Mouse (Mus musculus): Measurements from ENCODE around the gene Plk5. TPM values are rescaled to one million over a fixed set of nuclear protein-coding genes. Genes with fewer than 3 reads are reported as not detected.
"Not testable (repeated sequence)": the region's sequence is repeated elsewhere in the genome, so short reads cannot be mapped to it uniquely, and the experiment has no call there.

The Plk5 gene
- polyA plus RNA-seq, 1 experiment from 2014 or later, result 0.48 TPM

- H3K9me3 ChIP-seq (replicated peaks), result no peaks in the 10 kb centered on the region
- whole genome bisulfite sequencing, result 23% methylated on average over 19 of the region's 19 CpGs
- DNase-seq (ENCODE audit: low spot score), result peak; percentile 95
- peaks cover 4% of the 10 kb centered on the region; the same call in 1 of the 2 replicates for H3K36me3 ChIP-seq
- peak overlapping the region; percentile 16; the same call in 1 of the 2 replicates for H3K4me3 ChIP-seq
- H3K27ac ChIP-seq, result no peak overlapping the region
- peaks cover 82% of the 10 kb centered on the region for H3K27me3 ChIP-seq (ENCODE audit: low read depth, poor library complexity, severe bottlenecking)
- peaks cover 49% of the 10 kb centered on the region for H3K4me1 ChIP-seq
These were observed 16.1 kb upstream of the Plk5 start for GRCm38 (mm10) chr10:80339941-80340750.

DNA sequence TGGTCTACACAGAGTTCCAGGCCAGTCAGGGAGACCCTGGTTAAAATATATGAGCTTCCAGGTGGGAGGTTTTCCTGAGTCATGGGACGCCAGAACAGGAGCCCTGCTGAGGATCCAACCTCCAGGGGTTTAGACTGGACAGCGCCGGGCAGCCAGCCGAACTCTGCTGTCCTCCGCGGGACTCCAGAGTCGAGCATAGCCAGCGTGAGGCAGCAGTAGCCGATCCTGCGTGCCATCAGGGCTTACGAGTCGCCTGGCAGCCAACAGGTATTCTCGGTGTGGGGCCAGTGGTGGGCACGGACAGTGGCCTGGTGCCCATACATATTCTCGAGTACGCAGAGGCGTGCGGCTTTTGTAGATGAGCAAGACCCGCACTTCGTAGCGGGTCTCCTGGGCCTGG is 15.2 kb upstream of the Plk5 start:
- Histone ChIP-seq H3K4me3 (peak overlapping the region; percentile 44; the same call in 1 of the 2 replicates), H3K27me3 (ENCODE audit: low read depth, poor library complexity, severe bottlenecking) (peaks cover 82% of the 10 kb centered on the region), H3K36me3 (no peaks in the 10 kb centered on the region), H3K4me1 (peaks cover 53% of the 10 kb centered on the region), H3K27ac (no peak overlapping the region), H3K9me3 (replicated peaks) (no peaks in the 10 kb centered on the region)
- 15% methylated on average over 21 of the region's 21 CpGs for WGBS
- no peak for DNase-seq (ENCODE audit: low spot score)

GRCm38 (mm10) chr10:80341491-80342304 is 14.6 kb upstream of the Plk5 start:
- no peaks in the 10 kb centered on the region for H3K36me3 ChIP-seq
- peaks cover 83% of the 10 kb centered on the region for H3K27me3 ChIP-seq (ENCODE audit: low read depth, poor library complexity, severe bottlenecking)
- peak overlapping the region; percentile 44 for H3K4me3 ChIP-seq
- DNase-seq (ENCODE audit: low spot score), result no peak
- no peaks in the 10 kb centered on the region for H3K9me3 ChIP-seq (replicated peaks)
- peaks cover 48% of the 10 kb centered on the region for H3K4me1 ChIP-seq
- WGBS, result 4% methylated on average over 47 of the region's 47 CpGs
- 0 out of 2 replicates have a peak overlapping the region, but pooled peaks have one; percentile 12 for H3K27ac ChIP-seq

- Histone ChIP-seq H3K4me3 (peak overlapping the region; percentile 44), H3K27ac (no peak overlapping the region), H3K4me1 (peaks cover 47% of the 10 kb centered on the region), H3K9me3 (replicated peaks) (no peaks in the 10 kb centered on the region), H3K27me3 (ENCODE audit: low read depth, poor library complexity, severe bottlenecking) (peaks cover 86% of the 10 kb centered on the region), H3K36me3 (no peaks in the 10 kb centered on the region)
- no peak for DNase-seq (ENCODE audit: low spot score)
- under 1% methylated on average over 26 of the region's 26 CpGs for WGBS
These were observed 13.9 kb upstream of the Plk5 start for GRCm38 (mm10) chr10:80342305-80342748.

DNA sequence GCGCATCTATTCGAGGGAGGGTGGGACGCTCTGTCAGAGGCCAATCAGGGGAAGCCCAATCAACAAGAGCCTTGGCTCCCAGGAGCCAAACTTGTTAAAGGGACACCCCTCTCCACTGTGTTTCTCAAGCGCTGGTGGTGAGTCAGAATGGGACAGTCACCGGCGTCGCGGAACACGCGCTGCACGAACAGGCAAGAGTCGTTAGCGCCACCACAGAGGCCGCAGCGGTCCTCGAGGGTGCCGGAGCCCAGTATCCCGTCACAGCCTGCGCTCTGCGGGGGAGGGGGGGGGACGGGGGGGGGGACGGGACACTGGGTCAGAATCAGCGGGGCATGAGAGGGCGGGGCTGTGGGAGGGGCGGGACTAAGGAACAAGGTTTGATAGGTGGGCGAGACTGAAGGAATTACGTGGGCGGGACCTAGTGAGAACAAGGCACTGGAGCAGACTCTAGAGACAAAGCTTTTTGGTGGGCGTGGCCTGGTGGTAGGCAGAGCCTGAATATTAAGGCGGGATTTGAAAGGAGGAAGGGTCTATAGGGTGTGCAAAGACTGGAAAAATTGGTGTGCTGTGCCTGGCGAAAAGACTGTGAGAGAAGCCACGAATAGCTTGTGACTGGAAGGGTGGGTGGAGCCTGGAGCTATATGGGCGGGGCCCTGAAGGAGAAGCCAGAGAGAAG is 13.4 kb upstream of the Plk5 start:
- Histone ChIP-seq H3K27ac (no peak overlapping the region), H3K36me3 (no peaks in the 10 kb centered on the region), H3K27me3 (ENCODE audit: low read depth, poor library complexity, severe bottlenecking) (peaks cover 92% of the 10 kb centered on the region), H3K4me1 (peaks cover 49% of the 10 kb centered on the region), H3K4me3 (peak overlapping the region; percentile 44), H3K9me3 (replicated peaks) (no peaks in the 10 kb centered on the region)
- peak; percentile 66 for DNase-seq (ENCODE audit: low spot score)
- under 1% methylated on average over 22 of the region's 33 CpGs for WGBS

DNA sequence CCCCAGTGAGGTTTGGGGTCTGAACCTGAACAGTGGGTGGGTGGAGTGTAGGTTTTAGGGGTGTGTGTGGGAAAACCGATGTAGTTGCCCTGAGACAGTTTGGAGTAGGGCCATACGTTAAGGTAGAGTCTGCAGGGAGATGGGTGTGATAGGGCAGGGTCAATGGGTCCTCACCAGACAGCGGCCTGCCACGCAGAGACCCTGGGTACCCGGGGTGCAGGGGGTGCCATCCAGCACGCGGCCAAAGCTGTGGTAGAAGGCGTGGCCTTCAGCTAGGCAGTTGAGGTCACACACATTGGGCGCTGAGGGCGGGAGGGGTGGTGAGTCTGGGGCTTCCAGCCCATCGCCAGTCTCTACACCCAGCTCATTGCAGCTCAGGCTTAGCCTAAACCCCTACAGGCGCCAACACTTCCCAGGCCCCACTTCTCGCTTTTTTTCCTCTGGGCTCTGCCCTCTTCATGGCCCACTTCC is 12.8 kb upstream of the Plk5 start:
- 25% methylated on average over 13 of the region's 13 CpGs for WGBS
- Histone ChIP-seq H3K4me1 (peaks cover 54% of the 10 kb centered on the region), H3K27me3 (ENCODE audit: low read depth, poor library complexity, severe bottlenecking) (peaks cover 94% of the 10 kb centered on the region), H3K4me3 (peak overlapping the region; percentile 44), H3K9me3 (replicated peaks) (no peaks in the 10 kb centered on the region), H3K36me3 (0 out of 2 replicates have a peak, but pooled peaks cover under 1% of the 10 kb centered on the region), H3K27ac (no peak overlapping the region)
- no peak for DNase-seq (ENCODE audit: low spot score)

- Histone ChIP-seq H3K4me1 (peaks cover 62% of the 10 kb centered on the region), H3K27me3 (ENCODE audit: low read depth, poor library complexity, severe bottlenecking) (peaks cover 99% of the 10 kb centered on the region), H3K9me3 (replicated peaks) (no peaks in the 10 kb centered on the region), H3K27ac (no peak overlapping the region), H3K36me3 (0 out of 2 replicates have a peak, but pooled peaks cover 2% of the 10 kb centered on the region), H3K4me3 (no peak overlapping the region)
- DNase-seq (ENCODE audit: low spot score), result no peak
- WGBS, result 42% methylated on average over 9 of the region's 9 CpGs
These were observed 12.1 kb upstream of the Plk5 start for GRCm38 (mm10) chr10:80344131-80344661.

- Histone ChIP-seq H3K4me1 (peaks cover 61% of the 10 kb centered on the region), H3K4me3 (0 out of 2 replicates have a peak overlapping the region, but pooled peaks have one; percentile 19), H3K9me3 (replicated peaks) (no peaks in the 10 kb centered on the region)
These were observed 11.1 kb upstream of the Plk5 start for GRCm38 (mm10) chr10:80345122-80345521.

DNA sequence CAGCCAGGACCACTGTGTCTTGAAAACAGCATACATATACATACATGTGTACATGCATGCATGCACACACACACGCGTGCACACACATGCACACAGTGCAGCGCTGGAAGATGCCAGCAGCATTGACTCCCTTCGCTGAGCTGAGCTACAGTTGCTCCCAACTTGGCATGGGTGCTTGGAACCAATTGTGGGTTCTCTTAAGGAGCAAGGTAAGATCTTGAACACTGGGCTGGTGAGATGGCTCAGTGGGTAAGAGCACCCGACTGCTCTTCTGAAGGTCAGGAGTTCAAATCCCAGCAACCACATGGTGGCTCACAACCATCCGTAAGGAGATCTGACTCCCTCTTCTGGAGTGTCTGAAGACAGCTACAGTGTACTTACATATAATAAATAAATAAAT is 10.3 kb upstream of the Plk5 start:
- H3K4me1 ChIP-seq, result peaks cover 55% of the 10 kb centered on the region
- 72% methylated on average over 6 of the region's 6 CpGs for WGBS
- not testable (repeated sequence) for H3K4me3 ChIP-seq

More at GRCm38 (mm10) chr10:80345122-80345521, 11.1 kb upstream of the Plk5 start:
- peaks cover 100% of the 10 kb centered on the region for H3K27me3 ChIP-seq (ENCODE audit: low read depth, poor library complexity, severe bottlenecking)
- WGBS, result under 1% methylated on average over 16 of the region's 16 CpGs
- peak overlapping the region; percentile 10; the same call in 1 of the 2 replicates for H3K27ac ChIP-seq
- no peak for DNase-seq (ENCODE audit: low spot score)
- 0 out of 2 replicates have a peak, but pooled peaks cover 2% of the 10 kb centered on the region for H3K36me3 ChIP-seq

GRCm38 (mm10) chr10:80347514-80347967 is 8.7 kb upstream of the Plk5 start:
- no peak for DNase-seq (ENCODE audit: low spot score)
- 18% methylated on average over 17 of the region's 17 CpGs for WGBS
- Histone ChIP-seq H3K36me3 (0 out of 2 replicates have a peak, but pooled peaks cover 2% of the 10 kb centered on the region), H3K4me3 (no peak overlapping the region; the same call in 1 of the 2 replicates), H3K4me1 (peaks cover 39% of the 10 kb centered on the region), H3K27me3 (ENCODE audit: low read depth, poor library complexity, severe bottlenecking) (peaks cover 100% of the 10 kb centered on the region), H3K9me3 (replicated peaks) (no peaks in the 10 kb centered on the region), H3K27ac (no peak overlapping the region)

More for the DNA sequence above, 10.3 kb upstream of the Plk5 start:
- not testable (repeated sequence) for H3K36me3 ChIP-seq; DNase-seq (ENCODE audit: low spot score); H3K9me3 ChIP-seq (replicated peaks); H3K27ac ChIP-seq
- peaks cover 100% of the 10 kb centered on the region for H3K27me3 ChIP-seq (ENCODE audit: low read depth, poor library complexity, severe bottlenecking)

GRCm38 (mm10) chr10:80348244-80348781 is 7.9 kb upstream of the Plk5 start, which contains the start of gene Adamtsl5:
TSS of gene Adamtsl5 (minus strand) at chr10:80348412.
- Histone ChIP-seq H3K36me3 (0 out of 2 replicates have a peak, but pooled peaks cover 2% of the 10 kb centered on the region), H3K27ac (no peak within 1 kb of the TSS), H3K9me3 (replicated peaks) (no peaks in the 10 kb centered on the region), H3K4me1 (peaks cover 31% of the 10 kb centered on the region), H3K27me3 (ENCODE audit: low read depth, poor library complexity, severe bottlenecking) (peaks cover 100% of the 10 kb centered on the region), H3K4me3 (peak within 1 kb of the TSS; percentile 40)
- 1% methylated on average over 40 of the region's 42 CpGs for WGBS
- DNase-seq (ENCODE audit: low spot score), result peak; percentile 78

Measured in limb, embryonic 10.5 days (tissue).